Mouse (Mus musculus) spleen, adult 2 months (tissue): Measurements from ENCODE around the gene Odf4.

ENCODE experiments used
- CTCF ChIP-seq: fragments of 200-500 bp; IDR thresholded peaks from 2 replicates; pipeline ENCODE4 v1.5.1; 2011; ENCODE audit warnings: mild to moderate bottlenecking, inconsistent platforms; ENCODE audit not compliant: insufficient read depth, insufficient read length, insufficient replicate concordance; ENCODE audit errors: extremely low read depth
- POLR2A ChIP-seq: fragments of 200-500 bp; IDR thresholded peaks from 2 replicates; pipeline ENCODE4 v1.6.1; 2011; ENCODE audit warnings: low read depth, low read length, inconsistent platforms

DNA sequence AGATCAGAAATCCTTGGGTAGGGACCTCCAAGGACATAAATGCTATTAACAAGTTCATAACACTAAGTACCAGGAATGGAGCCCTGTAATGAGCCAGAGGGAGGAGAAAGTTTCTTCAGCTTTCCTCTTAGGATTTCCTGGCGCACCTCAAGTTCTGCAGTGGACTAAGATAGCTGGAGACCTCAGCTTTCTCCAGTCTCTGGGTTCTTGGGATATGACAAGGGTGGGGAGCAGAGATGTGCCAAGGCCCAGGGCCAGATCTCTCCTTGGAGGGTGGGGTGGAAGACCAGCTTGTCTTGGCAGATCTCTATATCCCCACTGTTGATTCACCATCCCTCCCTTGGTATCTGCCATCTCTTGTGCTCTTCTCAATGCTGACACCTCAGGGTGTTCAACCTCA is 48.7 kb upstream of the Odf4 start:
- TF ChIP-seq CTCF = no peak
- no peak for TF ChIP-seq POLR2A
